Mouse (Mus musculus) lung, embryonic 15.5 days (tissue): Measurements from ENCODE around the gene Sertad4. TPM values are rescaled to one million over a fixed set of nuclear protein-coding genes. Genes with fewer than 3 reads are reported as not detected.

Experiments used
- ATAC-seq: fragments of 200-750 bp; cut with Nextera tagmentation; 2 replicates; pipeline ENCODE4 v1.8.0; 2017; ENCODE audit warnings: moderate number of reproducible peaks, borderline replicate concordance; ENCODE audit not compliant: low FRiP score, low TSS enrichment; ENCODE audit errors: extremely low read depth
- H3K27ac ChIP-seq: fragments of 300-500 bp; sonication (generic); 2 replicates; pipeline ENCODE4 v1.5.1; 2015; ENCODE audit warnings: moderate library complexity, mild to moderate bottlenecking, inconsistent platforms
- H3K27me3 ChIP-seq: fragments of 300-500 bp; sonication (generic); 2 replicates; pipeline ENCODE4 v1.6.1; 2015; ENCODE audit warnings: inconsistent platforms
- H3K36me3 ChIP-seq: fragments of 300-500 bp; sonication (generic); 2 replicates; pipeline ENCODE4 v1.6.1; 2015; ENCODE audit warnings: inconsistent platforms
- H3K4me1 ChIP-seq: fragments of 300-500 bp; sonication (generic); 2 replicates; pipeline ENCODE4 v1.6.1; 2015; ENCODE audit warnings: inconsistent platforms
- H3K4me2 ChIP-seq: fragments of 300-500 bp; sonication (generic); 2 replicates; pipeline ENCODE4 v1.6.1; 2015; ENCODE audit warnings: inconsistent platforms, mild to moderate bottlenecking, moderate library complexity
- H3K4me3 ChIP-seq: fragments of 300-500 bp; sonication (generic); 2 replicates; pipeline ENCODE4 v1.5.1; 2015; ENCODE audit warnings: mild to moderate bottlenecking, inconsistent platforms
- H3K9ac ChIP-seq: fragments of 300-500 bp; sonication (generic); 2 replicates; pipeline ENCODE4 v1.6.1; 2015; ENCODE audit warnings: inconsistent platforms
- H3K9me3 ChIP-seq: fragments of 300-500 bp; sonication (generic); 2 replicates; pipeline ENCODE4 v1.6.1; 2016; ENCODE audit warnings: inconsistent platforms
- WGBS: fragments of 180-500 bp; shearing (Covaris S2); methylation state at CpG from one replicate; pipeline ENCODE4 v1.1.7; 2015; 5-methylcytosine and 5-hydroxymethylcytosine counted together
- polyA plus RNA-seq: library from polyadenylated mRNA; unstranded; fragments of >200 nt; fragmentation: Nextera tagmentation; extraction: Ambion mirVana; gene quantifications from 2 replicates; pipeline ENCODE4 v1.2.1, GENCODE M21; 2015

Sertad4 gene
- polyA plus RNA-seq, result 18.9 and 20.9 TPM in 2 replicates

- WGBS, result under 1% methylated on average over 75 of the region's 75 CpGs
- Histone ChIP-seq H3K9me3 (no peaks in the 10 kb centered on the region), H3K4me2 (peak within 1 kb of the TSS; percentile 74), H3K36me3 (no peaks in the 10 kb centered on the region), H3K27me3 (peaks cover 14% of the 10 kb centered on the region), H3K27ac (peak within 1 kb of the TSS; percentile 96), H3K4me1 (peaks cover 46% of the 10 kb centered on the region), H3K9ac (peak within 1 kb of the TSS; percentile 75), H3K4me3 (peak within 1 kb of the TSS; percentile 82)
- ATAC-seq, result peak; percentile 80
Measured at GRCm38 (mm10) chr1:192855474-192856230, at the start of gene Sertad4. TSS of gene Sertad4 (minus strand) at chr1:192855756.

- WGBS, result 40% methylated on average over 2 of the region's 2 CpGs
- Histone ChIP-seq H3K27ac (no peak overlapping the region), H3K36me3 (no peaks in the 10 kb centered on the region), H3K4me3 (no peak overlapping the region), H3K27me3 (no peaks in the 10 kb centered on the region), H3K9me3 (no peaks in the 10 kb centered on the region), H3K4me2 (no peak overlapping the region), H3K9ac (no peak overlapping the region), H3K4me1 (peaks cover 3% of the 10 kb centered on the region)
- ATAC-seq, result no peak
Measured at GRCm38 (mm10) chr1:192901516-192901915, 46.0 kb upstream of the Sertad4 start.

- Histone ChIP-seq H3K27ac (no peak overlapping the region), H3K9me3 (no peaks in the 10 kb centered on the region), H3K36me3 (no peaks in the 10 kb centered on the region), H3K4me2 (no peak overlapping the region), H3K4me3 (no peak overlapping the region), H3K9ac (no peak overlapping the region), H3K4me1 (peaks cover 3% of the 10 kb centered on the region), H3K27me3 (no peaks in the 10 kb centered on the region)
- peak; percentile 59; the same call in 1 of the 2 replicates for ATAC-seq
- 36% methylated on average over 3 of the region's 3 CpGs for WGBS
Measured at GRCm38 (mm10) chr1:192900913-192901312, 45.4 kb upstream of the Sertad4 start.

GRCm38 (mm10) chr1:192898742-192899141, 43.2 kb upstream of the Sertad4 start:
- Histone ChIP-seq H3K4me3 (no peak overlapping the region), H3K9ac (no peak overlapping the region), H3K9me3 (no peaks in the 10 kb centered on the region), H3K27me3 (no peaks in the 10 kb centered on the region), H3K36me3 (no peaks in the 10 kb centered on the region), H3K4me1 (peaks cover 3% of the 10 kb centered on the region), H3K27ac (no peak overlapping the region), H3K4me2 (no peak overlapping the region)
- ATAC-seq, result no peak
- 60% methylated on average over 2 of the region's 2 CpGs for WGBS

- H3K9me3 ChIP-seq, result no peaks in the 10 kb centered on the region
- no peaks in the 10 kb centered on the region for H3K27me3 ChIP-seq
- 44% methylated on average over 10 of the region's 10 CpGs for WGBS
- H3K4me1 ChIP-seq, result peaks cover 3% of the 10 kb centered on the region
- no peak overlapping the region for H3K4me3 ChIP-seq
- H3K27ac ChIP-seq, result no peak overlapping the region
- peak overlapping the region; percentile 5; the same call in 1 of the 2 replicates for H3K4me2 ChIP-seq
- ATAC-seq, result peak; percentile 72; the same call in 1 of the 2 replicates
- no peak overlapping the region for H3K9ac ChIP-seq
- H3K36me3 ChIP-seq, result no peaks in the 10 kb centered on the region
Measured at GRCm38 (mm10) chr1:192897218-192897617, 41.7 kb upstream of the Sertad4 start.

GRCm38 (mm10) chr1:192896076-192896475, 40.5 kb upstream of the Sertad4 start:
- Histone ChIP-seq H3K4me2 (no peak overlapping the region), H3K9ac (no peak overlapping the region), H3K27ac (no peak overlapping the region), H3K4me3 (no peak overlapping the region), H3K9me3 (no peaks in the 10 kb centered on the region), H3K36me3 (no peaks in the 10 kb centered on the region), H3K27me3 (no peaks in the 10 kb centered on the region), H3K4me1 (peaks cover 3% of the 10 kb centered on the region)
- 88% methylated on average over 3 of the region's 3 CpGs for WGBS
- ATAC-seq, result no peak

GRCm38 (mm10) chr1:192890716-192891115, 35.2 kb upstream of the Sertad4 start:
- H3K9me3 ChIP-seq, result no peaks in the 10 kb centered on the region
- H3K9ac ChIP-seq, result no peak overlapping the region
- H3K27me3 ChIP-seq, result no peaks in the 10 kb centered on the region
- no peak overlapping the region for H3K4me2 ChIP-seq
- no peak for ATAC-seq
- whole genome bisulfite sequencing, result 49% methylated on average over 3 of the region's 3 CpGs
- no peaks in the 10 kb centered on the region for H3K36me3 ChIP-seq
- H3K4me1 ChIP-seq, result no peaks in the 10 kb centered on the region
- no peak overlapping the region for H3K4me3 ChIP-seq
- H3K27ac ChIP-seq, result no peak overlapping the region

- no peak overlapping the region for H3K4me2 ChIP-seq
- H3K4me1 ChIP-seq, result no peaks in the 10 kb centered on the region
- no peaks in the 10 kb centered on the region for H3K36me3 ChIP-seq
- ATAC-seq, result no peak
- 65% methylated on average over 2 of the region's 2 CpGs for WGBS
- no peak overlapping the region for H3K27ac ChIP-seq
- no peak overlapping the region for H3K9ac ChIP-seq
- no peak overlapping the region for H3K4me3 ChIP-seq
- no peaks in the 10 kb centered on the region for H3K27me3 ChIP-seq
- H3K9me3 ChIP-seq, result no peaks in the 10 kb centered on the region
Measured at GRCm38 (mm10) chr1:192882617-192883295, 27.2 kb upstream of the Sertad4 start.

GRCm38 (mm10) chr1:192880130-192880529, 24.6 kb upstream of the Sertad4 start:
- Histone ChIP-seq H3K9ac (no peak overlapping the region), H3K27me3 (no peaks in the 10 kb centered on the region), H3K9me3 (no peaks in the 10 kb centered on the region), H3K36me3 (no peaks in the 10 kb centered on the region), H3K27ac (no peak overlapping the region), H3K4me2 (no peak overlapping the region), H3K4me3 (no peak overlapping the region), H3K4me1 (no peaks in the 10 kb centered on the region)
- no peak for ATAC-seq
- 78% methylated on average over 4 of the region's 4 CpGs for whole genome bisulfite sequencing

GRCm38 (mm10) chr1:192879086-192879580, 23.6 kb upstream of the Sertad4 start:
- 76% methylated on average over 7 of the region's 7 CpGs for WGBS
- no peak overlapping the region for H3K4me2 ChIP-seq

GRCm38 (mm10) chr1:192872841-192873240, 17.3 kb upstream of the Sertad4 start:
- WGBS, result 66% methylated on average over 5 of the region's 5 CpGs
- no peaks in the 10 kb centered on the region for H3K27me3 ChIP-seq
- no peak overlapping the region for H3K4me2 ChIP-seq
- H3K4me3 ChIP-seq, result no peak overlapping the region
- H3K36me3 ChIP-seq, result no peaks in the 10 kb centered on the region
- no peaks in the 10 kb centered on the region for H3K4me1 ChIP-seq
- H3K27ac ChIP-seq, result no peak overlapping the region
- no peak overlapping the region for H3K9ac ChIP-seq
- H3K9me3 ChIP-seq, result no peaks in the 10 kb centered on the region
- ATAC-seq, result no peak

More at GRCm38 (mm10) chr1:192879086-192879580, 23.6 kb upstream of the Sertad4 start:
- Histone ChIP-seq H3K4me3 (no peak overlapping the region), H3K27ac (no peak overlapping the region), H3K27me3 (no peaks in the 10 kb centered on the region), H3K9ac (no peak overlapping the region), H3K36me3 (no peaks in the 10 kb centered on the region), H3K9me3 (no peaks in the 10 kb centered on the region), H3K4me1 (no peaks in the 10 kb centered on the region)
- no peak for ATAC-seq

- no peaks in the 10 kb centered on the region for H3K9me3 ChIP-seq
- H3K27me3 ChIP-seq, result no peaks in the 10 kb centered on the region
- H3K4me2 ChIP-seq, result no peak overlapping the region
- no peak for ATAC-seq
- H3K36me3 ChIP-seq, result no peaks in the 10 kb centered on the region
- H3K9ac ChIP-seq, result no peak overlapping the region
- 71% methylated on average over 1 of the region's 1 CpGs for WGBS
- no peaks in the 10 kb centered on the region for H3K4me1 ChIP-seq
- H3K4me3 ChIP-seq, result no peak overlapping the region
- no peak overlapping the region for H3K27ac ChIP-seq
Measured at GRCm38 (mm10) chr1:192869761-192870160, 14.2 kb upstream of the Sertad4 start.
